Mouse (Mus musculus): ENCODE measurements around the gene Spon1. TPM values are rescaled to one million over a fixed set of nuclear protein-coding genes. Genes with fewer than 3 reads are reported as not detected.
A peak's percentile ranks its signal among the peaks of the same experiment; 100 is the strongest.

Gene Spon1
- polyA plus RNA-seq, 1 experiment from 2014 or later = 19.8 TPM

DNA sequence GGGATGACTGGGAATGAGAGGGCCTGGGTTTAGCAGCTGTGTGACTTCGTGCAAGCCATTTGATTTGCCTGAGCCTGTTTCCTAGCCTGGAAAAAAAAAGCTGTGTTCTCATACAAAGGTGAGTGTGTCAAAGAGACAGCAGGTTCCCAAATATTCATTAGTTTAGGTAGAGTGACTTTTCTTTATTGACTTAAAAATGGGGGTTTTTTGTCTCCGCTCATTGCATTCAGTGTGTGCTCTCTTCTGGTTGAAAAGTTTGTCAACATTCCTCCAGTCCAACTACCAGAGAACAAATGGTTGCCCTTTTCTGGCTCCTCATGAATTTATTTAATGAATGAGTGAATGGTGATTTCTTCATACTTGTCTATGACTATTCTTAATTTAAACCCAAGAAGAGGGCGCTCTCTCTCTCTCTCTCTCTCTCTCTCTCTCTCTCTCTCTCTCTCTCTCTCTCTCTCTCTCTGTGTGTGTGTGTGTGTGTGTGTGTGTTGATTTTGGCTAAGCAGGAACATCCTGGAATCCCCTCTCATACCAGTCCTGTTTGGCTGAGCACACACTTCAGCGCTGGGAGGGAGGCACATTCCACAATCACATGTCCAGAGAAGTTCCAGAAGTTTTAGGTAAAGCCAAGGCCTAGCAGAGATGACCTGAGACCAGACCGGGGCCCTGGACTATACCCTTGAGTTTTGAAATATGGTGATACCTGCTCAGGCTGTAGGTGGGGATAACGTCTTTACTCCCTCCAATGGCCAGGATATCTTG lies 2.6 kb downstream of the Spon1 start:
- Histone ChIP-seq H3K36me3 (ENCODE audit: control insufficient read depth, insufficient read depth, low read length) (no peaks in the 10 kb centered on the region), H3K4me2 (replicated peaks; ENCODE audit: low read depth, low read length) (peak overlapping the region; percentile 96; the same call in 1 of the 2 replicates), H3K27ac (ENCODE audit: low read length) (no peak overlapping the region), H3K27me3 (ENCODE audit: control insufficient read depth, insufficient read depth, low read length) (peaks cover 12% of the 10 kb centered on the region; the same call in 1 of the 2 replicates), H3K9ac (replicated peaks; ENCODE audit: low read depth, low read length) (no peak overlapping the region), H3K9me3 (ENCODE audit: control insufficient read depth, low read depth, low read length) (no peaks in the 10 kb centered on the region), H3K4me1 (ENCODE audit: control insufficient read depth, insufficient read depth, low read length) (0 out of 2 replicates have a peak, but pooled peaks cover 8% of the 10 kb centered on the region), H3K4me3 (ENCODE audit: low read depth, low read length) (no peak overlapping the region)
- 59% methylated on average over 6 of the region's 6 CpGs for WGBS
- ATAC-seq (ENCODE audit: insufficient number of reproducible peaks, insufficient read depth, low FRiP score, low read depth) = no peak

GRCm38 (mm10) chr7:113769281-113769680 lies 3.5 kb downstream of the Spon1 start:
- Histone ChIP-seq H3K9ac (replicated peaks; ENCODE audit: low read depth, low read length) (no peak overlapping the region), H3K4me1 (ENCODE audit: control insufficient read depth, insufficient read depth, low read length) (0 out of 2 replicates have a peak, but pooled peaks cover 8% of the 10 kb centered on the region), H3K36me3 (ENCODE audit: control insufficient read depth, insufficient read depth, low read length) (no peaks in the 10 kb centered on the region), H3K27me3 (ENCODE audit: control insufficient read depth, insufficient read depth, low read length) (peaks cover 12% of the 10 kb centered on the region; the same call in 1 of the 2 replicates), H3K9me3 (ENCODE audit: control insufficient read depth, low read depth, low read length) (no peaks in the 10 kb centered on the region), H3K4me2 (replicated peaks; ENCODE audit: low read depth, low read length) (no peak overlapping the region), H3K4me3 (ENCODE audit: low read depth, low read length) (no peak overlapping the region), H3K27ac (ENCODE audit: low read length) (no peak overlapping the region)
- ATAC-seq (ENCODE audit: insufficient number of reproducible peaks, insufficient read depth, low FRiP score, low read depth) = no peak
- WGBS = 42% methylated on average over 6 of the region's 6 CpGs

DNA sequence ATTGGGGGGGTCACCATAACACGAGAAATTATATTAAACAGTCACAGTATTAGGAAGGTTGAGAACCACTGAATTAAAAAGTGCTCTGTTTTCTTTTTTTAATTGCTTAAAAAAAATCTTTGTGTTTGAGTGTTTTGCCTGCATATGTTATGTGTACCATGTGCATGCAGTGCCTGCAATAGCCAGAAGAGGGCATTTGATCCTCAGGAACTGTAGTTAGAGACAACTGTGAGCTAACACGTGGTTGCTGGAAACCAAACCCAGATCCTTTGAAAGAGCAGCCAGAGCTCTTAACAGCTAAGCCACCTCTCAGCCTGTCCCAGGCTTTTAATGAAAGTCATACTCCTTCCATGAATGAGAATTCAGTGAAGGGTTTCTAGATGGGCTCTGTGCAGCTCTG lies 6.3 kb downstream of the Spon1 start:
- H3K27me3 ChIP-seq (ENCODE audit: control insufficient read depth, insufficient read depth, low read length) = peaks cover 7% of the 10 kb centered on the region; the same call in 1 of the 2 replicates
- H3K27ac ChIP-seq (ENCODE audit: low read length) = no peak overlapping the region
- WGBS = 88% methylated on average over 2 of the region's 2 CpGs
- H3K4me3 ChIP-seq (ENCODE audit: low read depth, low read length) = no peak overlapping the region
- H3K4me2 ChIP-seq (replicated peaks; ENCODE audit: low read depth, low read length) = no peak overlapping the region
- no peaks in the 10 kb centered on the region for H3K36me3 ChIP-seq (ENCODE audit: control insufficient read depth, insufficient read depth, low read length)
- H3K9me3 ChIP-seq (ENCODE audit: control insufficient read depth, low read depth, low read length) = no peaks in the 10 kb centered on the region
- ATAC-seq (ENCODE audit: insufficient number of reproducible peaks, insufficient read depth, low FRiP score, low read depth) = no peak
- H3K4me1 ChIP-seq (ENCODE audit: control insufficient read depth, insufficient read depth, low read length) = no peaks in the 10 kb centered on the region
- H3K9ac ChIP-seq (replicated peaks; ENCODE audit: low read depth, low read length) = no peak overlapping the region

GRCm38 (mm10) chr7:113773436-113773835 lies 7.6 kb downstream of the Spon1 start:
- no peak for ATAC-seq (ENCODE audit: insufficient number of reproducible peaks, insufficient read depth, low FRiP score, low read depth)
- Histone ChIP-seq H3K4me2 (replicated peaks; ENCODE audit: low read depth, low read length) (no peak overlapping the region), H3K36me3 (ENCODE audit: control insufficient read depth, insufficient read depth, low read length) (no peaks in the 10 kb centered on the region), H3K4me3 (ENCODE audit: low read depth, low read length) (no peak overlapping the region), H3K4me1 (ENCODE audit: control insufficient read depth, insufficient read depth, low read length) (no peaks in the 10 kb centered on the region), H3K27ac (ENCODE audit: low read length) (no peak overlapping the region), H3K9ac (replicated peaks; ENCODE audit: low read depth, low read length) (no peak overlapping the region), H3K27me3 (ENCODE audit: control insufficient read depth, insufficient read depth, low read length) (no peaks in the 10 kb centered on the region), H3K9me3 (ENCODE audit: control insufficient read depth, low read depth, low read length) (no peaks in the 10 kb centered on the region)
- 35% methylated on average over 8 of the region's 8 CpGs for WGBS

GRCm38 (mm10) chr7:113774039-113774438 lies 8.2 kb downstream of the Spon1 start:
- Histone ChIP-seq H3K27me3 (ENCODE audit: control insufficient read depth, insufficient read depth, low read length) (no peaks in the 10 kb centered on the region), H3K4me1 (ENCODE audit: control insufficient read depth, insufficient read depth, low read length) (no peaks in the 10 kb centered on the region), H3K27ac (ENCODE audit: low read length) (no peak overlapping the region), H3K4me2 (replicated peaks; ENCODE audit: low read depth, low read length) (no peak overlapping the region), H3K9ac (replicated peaks; ENCODE audit: low read depth, low read length) (no peak overlapping the region), H3K36me3 (ENCODE audit: control insufficient read depth, insufficient read depth, low read length) (no peaks in the 10 kb centered on the region), H3K9me3 (ENCODE audit: control insufficient read depth, low read depth, low read length) (no peaks in the 10 kb centered on the region), H3K4me3 (ENCODE audit: low read depth, low read length) (no peak overlapping the region)
- WGBS = 12% methylated on average over 7 of the region's 7 CpGs
- ATAC-seq (ENCODE audit: insufficient number of reproducible peaks, insufficient read depth, low FRiP score, low read depth) = 0 out of 2 replicates have a peak, but pooled peaks have one; percentile 18

DNA sequence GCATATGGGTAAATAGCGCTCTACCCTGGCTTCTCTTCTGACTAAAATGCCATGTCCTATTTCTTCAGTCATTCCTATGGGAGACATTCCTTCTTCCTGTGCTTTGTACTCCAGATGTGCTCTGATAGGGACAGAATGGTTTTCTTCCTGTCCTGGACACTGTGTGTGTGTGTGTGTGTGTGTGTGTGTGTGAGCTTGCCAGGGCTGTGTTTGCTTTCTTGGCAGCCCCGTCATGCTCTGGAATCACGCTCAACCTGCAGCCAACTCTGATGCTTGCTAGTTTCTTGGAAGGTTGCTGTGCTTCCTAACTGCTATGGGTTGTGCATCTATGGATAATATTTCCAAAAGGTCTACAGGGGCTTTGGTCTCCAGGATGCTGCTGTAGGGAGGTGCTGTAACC lies 9.1 kb downstream of the Spon1 start:
- Histone ChIP-seq H3K27me3 (ENCODE audit: control insufficient read depth, insufficient read depth, low read length) (no peaks in the 10 kb centered on the region), H3K4me2 (replicated peaks; ENCODE audit: low read depth, low read length) (no peak overlapping the region), H3K27ac (ENCODE audit: low read length) (no peak overlapping the region), H3K4me3 (ENCODE audit: low read depth, low read length) (no peak overlapping the region), H3K36me3 (ENCODE audit: control insufficient read depth, insufficient read depth, low read length) (no peaks in the 10 kb centered on the region), H3K9me3 (ENCODE audit: control insufficient read depth, low read depth, low read length) (no peaks in the 10 kb centered on the region), H3K9ac (replicated peaks; ENCODE audit: low read depth, low read length) (no peak overlapping the region), H3K4me1 (ENCODE audit: control insufficient read depth, insufficient read depth, low read length) (no peaks in the 10 kb centered on the region)
- ATAC-seq (ENCODE audit: insufficient number of reproducible peaks, insufficient read depth, low FRiP score, low read depth) = no peak
- 72% methylated on average over 3 of the region's 3 CpGs for WGBS

- no peaks in the 10 kb centered on the region for H3K36me3 ChIP-seq (ENCODE audit: control insufficient read depth, insufficient read depth, low read length)
Measured at GRCm38 (mm10) chr7:113778546-113778945, 12.7 kb downstream of the Spon1 start.

GRCm38 (mm10) chr7:113780286-113780685 lies 14.5 kb downstream of the Spon1 start:
- no peak for ATAC-seq (ENCODE audit: insufficient number of reproducible peaks, insufficient read depth, low FRiP score, low read depth)
- WGBS = 87% methylated on average over 5 of the region's 5 CpGs
- H3K36me3 ChIP-seq (ENCODE audit: control insufficient read depth, insufficient read depth, low read length) = no peaks in the 10 kb centered on the region

More at GRCm38 (mm10) chr7:113778546-113778945, 12.7 kb downstream of the Spon1 start:
- 88% methylated on average over 6 of the region's 6 CpGs for WGBS
- Histone ChIP-seq H3K9me3 (ENCODE audit: control insufficient read depth, low read depth, low read length) (no peaks in the 10 kb centered on the region), H3K4me1 (ENCODE audit: control insufficient read depth, insufficient read depth, low read length) (no peaks in the 10 kb centered on the region), H3K4me3 (ENCODE audit: low read depth, low read length) (no peak overlapping the region), H3K4me2 (replicated peaks; ENCODE audit: low read depth, low read length) (no peak overlapping the region), H3K27me3 (ENCODE audit: control insufficient read depth, insufficient read depth, low read length) (no peaks in the 10 kb centered on the region), H3K9ac (replicated peaks; ENCODE audit: low read depth, low read length) (no peak overlapping the region), H3K27ac (ENCODE audit: low read length) (no peak overlapping the region)
- no peak for ATAC-seq (ENCODE audit: insufficient number of reproducible peaks, insufficient read depth, low FRiP score, low read depth)

More at GRCm38 (mm10) chr7:113780286-113780685, 14.5 kb downstream of the Spon1 start:
- Histone ChIP-seq H3K4me1 (ENCODE audit: control insufficient read depth, insufficient read depth, low read length) (no peaks in the 10 kb centered on the region), H3K9me3 (ENCODE audit: control insufficient read depth, low read depth, low read length) (no peaks in the 10 kb centered on the region), H3K4me3 (ENCODE audit: low read depth, low read length) (no peak overlapping the region), H3K9ac (replicated peaks; ENCODE audit: low read depth, low read length) (no peak overlapping the region), H3K27me3 (ENCODE audit: control insufficient read depth, insufficient read depth, low read length) (no peaks in the 10 kb centered on the region), H3K4me2 (replicated peaks; ENCODE audit: low read depth, low read length) (no peak overlapping the region), H3K27ac (ENCODE audit: low read length) (no peak overlapping the region)

Measured in stomach, embryonic 14.5 days (tissue).